Mouse (Mus musculus): Measurements from ENCODE around the gene Tgif1. TPM values are rescaled to one million over a fixed set of nuclear protein-coding genes. Genes with fewer than 3 reads are reported as not detected.
"Not testable (repeated sequence)": the region's sequence is repeated elsewhere in the genome, so short reads cannot be mapped to it uniquely, and the experiment has no call there.

Tgif1 gene
- total and polyA plus RNA-seq, 3 experiments: 44.5 to 74.4 (median 70.6) TPM

DNA sequence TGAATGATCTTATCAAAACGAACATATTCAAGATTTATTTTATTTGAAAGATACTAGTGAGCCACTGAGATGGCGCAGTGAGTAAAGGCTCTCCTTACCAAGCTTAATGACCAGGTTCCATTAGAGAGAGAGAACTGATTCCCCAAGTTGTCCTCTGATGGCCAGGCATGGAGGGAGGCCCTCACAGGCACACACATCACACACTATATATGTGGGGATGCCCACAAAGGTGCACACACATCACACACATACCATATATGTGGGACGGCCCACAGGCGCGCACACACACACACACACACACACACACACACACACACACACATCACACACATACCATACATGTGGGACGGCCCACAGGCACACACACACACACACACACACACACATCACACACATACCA is 15.9 kb downstream of the Tgif1 start:
- dilution Hi-C loops (cut with MboI; ENCODE audit: extremely low pct_ligation_motif_present, extremely low pct_unique_long_range_greater_than_20kb, low sequenced_read_pairs); H3K9me3 ChIP-seq (replicated peaks; ENCODE audit: low read length); DNase-seq (ENCODE audit: extremely low read depth); H3K4me1 ChIP-seq (ENCODE audit: control insufficient read depth in 1 of 2, insufficient read depth in 2 of 2); H3K9ac ChIP-seq (ENCODE audit: insufficient read depth, low read depth); H3K27me3 ChIP-seq (replicated peaks); H3K4me3 ChIP-seq (replicated peaks in 1 of 3; ENCODE audit: low read depth in 2 of 3, low read length in 2 of 3, poor library complexity in 1 of 3); in situ Hi-C loops (cut with MboI; ENCODE audit: low pct_ligation_motif_present, low pct_unique_long_range_greater_than_20kb, low sequenced_read_pairs); H3K27ac ChIP-seq (ENCODE audit: insufficient read depth, low read depth); H3K4me2 ChIP-seq (ENCODE audit: insufficient read depth, low read depth, poor library complexity, severe bottlenecking); H3K79me2 ChIP-seq (replicated peaks; ENCODE audit: control insufficient read depth, extremely low read depth, insufficient read depth, poor library complexity, severe bottlenecking): not testable (repeated sequence)
- peaks cover 41 to 57% of the 10 kb centered on the region in 2 experiments for H3K36me3 ChIP-seq (replicated peaks in 1 of 2; ENCODE audit: control insufficient read depth in 1 of 2, insufficient read depth in 1 of 2, low read length in 1 of 2)
- 0 out of 2 replicates have a peak, but pooled peaks have one; percentile 2 for TF ChIP-seq POLR2A (IDR thresholded peaks at IDR 0.05; ENCODE audit: low read depth, low read length)

DNA sequence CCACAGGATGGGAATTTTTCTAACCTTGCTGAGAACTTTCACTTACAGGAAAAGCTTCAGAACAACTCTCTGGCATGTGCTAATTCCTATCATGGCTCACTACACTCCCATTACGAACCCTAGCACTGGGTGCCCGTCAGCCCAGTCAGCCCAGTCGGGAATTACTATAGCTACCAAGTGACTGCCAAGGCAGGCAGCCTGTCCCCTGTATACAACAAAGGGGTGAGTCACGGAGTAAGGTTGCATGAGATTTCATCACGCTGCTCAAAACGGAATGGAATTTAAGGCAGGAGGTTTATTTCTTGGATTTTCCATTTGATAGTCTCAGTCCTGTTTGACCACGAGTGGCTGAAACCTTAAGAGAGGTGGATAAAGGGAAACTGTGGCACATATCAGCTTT is 16.5 kb downstream of the Tgif1 start:
- in situ Hi-C loops (cut with MboI; ENCODE audit: low pct_ligation_motif_present, low pct_unique_long_range_greater_than_20kb, low sequenced_read_pairs): no loop called here
- TF ChIP-seq ZC3H11A (IDR thresholded peaks at IDR 0.05; ENCODE audit: low read depth, low read length) (no peak), MAZ (IDR thresholded peaks at IDR 0.05; ENCODE audit: low read depth, low read length) (no peak), RCOR1 (conservative IDR thresholded peaks at IDR 0.05; ENCODE audit: low read depth, low read length) (no peak), BHLHE40 (IDR thresholded peaks at IDR 0.05; ENCODE audit: low read depth, low read length) (no peak), IRF4 (IDR thresholded peaks at IDR 0.05; ENCODE audit: low read depth, low read length) (no peak), UBTF (IDR thresholded peaks at IDR 0.05; ENCODE audit: low read depth, low read length) (no peak), JUND (conservative IDR thresholded peaks at IDR 0.05; ENCODE audit: low read depth, low read length) (no peak), MEF2A (IDR thresholded peaks at IDR 0.05; ENCODE audit: borderline replicate concordance, low read depth, low read length) (no peak), ELF1 (IDR thresholded peaks at IDR 0.05; ENCODE audit: low read depth, low read length) (no peak), NRF1 (IDR thresholded peaks at IDR 0.05; ENCODE audit: low read depth, low read length) (no peak), USF2 (conservative IDR thresholded peaks at IDR 0.05; ENCODE audit: low read depth, low read length) (no peak), KAT2A (IDR thresholded peaks at IDR 0.05; ENCODE audit: insufficient replicate concordance, low read length) (no peak), TBP (conservative IDR thresholded peaks at IDR 0.05; ENCODE audit: low read depth, low read length) (no peak), CHD2 (IDR thresholded peaks at IDR 0.05; ENCODE audit: low read length) (no peak), TCF12 (IDR thresholded peaks at IDR 0.05; ENCODE audit: low read depth, low read length) (no peak), SMC3 (IDR thresholded peaks at IDR 0.05; ENCODE audit: low read depth, low read length) (no peak)
- Histone ChIP-seq H3K9me3 (replicated peaks; ENCODE audit: low read length) (peaks cover 3% of the 10 kb centered on the region), H3K4me3 (replicated peaks in 1 of 3; ENCODE audit: low read depth in 2 of 3, low read length in 2 of 3, poor library complexity in 1 of 3) (no peak overlapping the region), H3K4me1 (ENCODE audit: control insufficient read depth in 1 of 2, insufficient read depth in 2 of 2) (no peaks in the 10 kb centered on the region), H3K4me2 (ENCODE audit: insufficient read depth, low read depth, poor library complexity, severe bottlenecking) (no peak overlapping the region), H3K79me2 (replicated peaks; ENCODE audit: control insufficient read depth, extremely low read depth, insufficient read depth, poor library complexity, severe bottlenecking) (peaks cover 5% of the 10 kb centered on the region; the same call in 1 of the 2 replicates), H3K36me3 (replicated peaks in 1 of 2; ENCODE audit: control insufficient read depth in 1 of 2, insufficient read depth in 1 of 2, low read length in 1 of 2) (peaks cover 37 to 54% of the 10 kb centered on the region in 2 experiments), H3K9ac (ENCODE audit: insufficient read depth, low read depth) (no peak overlapping the region), H3K27me3 (replicated peaks) (no peaks in the 10 kb centered on the region), H3K27ac (ENCODE audit: insufficient read depth, low read depth) (no peak overlapping the region)
- dilution Hi-C loops (cut with MboI; ENCODE audit: extremely low pct_ligation_motif_present, extremely low pct_unique_long_range_greater_than_20kb, low sequenced_read_pairs): no loop called here
- DNase-seq (ENCODE audit: extremely low read depth): no peak

All from CH12.LX (cell line).